Mouse (Mus musculus) kidney, embryonic 14.5 days (tissue): ENCODE measurements around the gene Man2b1. TPM values are rescaled to one million over a fixed set of nuclear protein-coding genes. Genes with fewer than 3 reads are reported as not detected.
"Not testable (repeated sequence)": the region's sequence is repeated elsewhere in the genome, so short reads cannot be mapped to it uniquely, and the experiment has no call there.

Experiments
- ATAC-seq: fragments of 200-750 bp; cut with Nextera tagmentation; 2 replicates; pipeline ENCODE4 v1.8.0; 2017; ENCODE audit warnings: moderate number of reproducible peaks, mild to moderate bottlenecking, moderate TSS enrichment, moderate library complexity; ENCODE audit not compliant: low FRiP score, low TSS enrichment
- H3K27ac ChIP-seq: fragments of 300-500 bp; sonication (generic); 2 replicates; pipeline ENCODE4 v1.5.1; 2014; ENCODE audit warnings: low read depth, mild to moderate bottlenecking, low read length, moderate library complexity, mixed read lengths
- H3K27me3 ChIP-seq: fragments of 300-500 bp; sonication (generic); 2 replicates; pipeline ENCODE4 v1.6.1; 2014; ENCODE audit warnings: mild to moderate bottlenecking, low read length; ENCODE audit not compliant: control insufficient read depth, insufficient read depth
- H3K36me3 ChIP-seq: fragments of 300-500 bp; sonication (generic); 2 replicates; pipeline ENCODE4 v1.6.1; 2014; ENCODE audit warnings: low read length, mixed read lengths; ENCODE audit not compliant: control insufficient read depth, insufficient read depth
- H3K4me1 ChIP-seq: fragments of 300-500 bp; sonication (generic); 2 replicates; pipeline ENCODE4 v1.6.1; 2014; ENCODE audit warnings: low read length, mixed read lengths; ENCODE audit not compliant: control insufficient read depth, insufficient read depth
- H3K4me2 ChIP-seq: fragments of 300-500 bp; sonication (generic); replicated peaks from 2 replicates; pipeline ENCODE4 v1.6.1; 2014; ENCODE audit warnings: low read depth, mild to moderate bottlenecking, low read length
- H3K4me3 ChIP-seq: fragments of 300-500 bp; sonication (generic); 2 replicates; pipeline ENCODE4 v1.5.1; 2014; ENCODE audit warnings: mild to moderate bottlenecking, low read length
- H3K9ac ChIP-seq: fragments of 300-500 bp; sonication (generic); 2 replicates; pipeline ENCODE4 v1.6.1; 2014; ENCODE audit warnings: low read depth, mild to moderate bottlenecking, low read length, moderate library complexity
- H3K9me3 ChIP-seq: fragments of 300-500 bp; sonication (generic); 2 replicates; pipeline ENCODE4 v1.6.1; 2016; ENCODE audit warnings: low read length; ENCODE audit not compliant: control insufficient read depth
- WGBS: fragments of 180-500 bp; shearing (Covaris S2); extraction: QIAGEN DNeasy Blood & Tissue Kit; methylation state at CpG from one replicate; pipeline ENCODE4 v1.1.7; 2014; 5-methylcytosine and 5-hydroxymethylcytosine counted together
- microRNA-seq: library from miRNA; unstranded; fragments of <30 nt; microRNA quantifications from one replicate; pipeline ENCODE4, GENCODE M21; 2016
- polyA plus RNA-seq: library from polyadenylated mRNA; unstranded; fragments of >200 nt; fragmentation: Nextera tagmentation; extraction: Ambion mirVana; gene quantifications from 2 replicates; pipeline ENCODE4 v1.2.1, GENCODE M21; 2014

Man2b1 gene
- polyA plus RNA-seq, 1 experiment from 2014 or later: 33.9 TPM

DNA sequence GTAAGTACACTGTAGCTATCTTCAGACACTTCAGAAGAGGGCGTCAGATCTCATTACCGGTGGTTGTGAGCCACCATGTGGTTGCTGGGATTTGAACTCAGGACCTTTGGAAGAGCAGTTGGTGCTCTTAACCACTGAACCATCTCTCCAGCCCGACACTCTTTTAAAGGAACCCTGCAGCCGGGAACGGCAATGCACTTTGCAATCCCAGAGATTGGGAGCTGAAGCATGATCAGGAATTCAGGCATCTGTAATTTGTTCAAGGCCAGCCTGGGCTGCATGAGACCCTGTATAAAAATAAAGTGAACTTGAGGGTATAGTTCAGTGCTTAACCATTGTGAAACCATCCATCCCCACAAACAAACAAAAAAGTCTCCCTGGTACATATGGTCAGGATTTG, 37.2 kb downstream of the Man2b1 start:
- H3K27ac ChIP-seq, H3K4me1 ChIP-seq, ATAC-seq, H3K4me3 ChIP-seq, H3K36me3 ChIP-seq, H3K9me3 ChIP-seq, H3K27me3 ChIP-seq, H3K9ac ChIP-seq, H3K4me2 ChIP-seq: not testable (repeated sequence)
- 80% methylated on average over 5 of the region's 5 CpGs for WGBS

- Histone ChIP-seq H3K9me3 (no peaks in the 10 kb centered on the region), H3K27me3 (no peaks in the 10 kb centered on the region), H3K4me3 (no peak within 1 kb of the TSS), H3K4me2 (no peak within 1 kb of the TSS), H3K36me3 (no peaks in the 10 kb centered on the region), H3K27ac (no peak within 1 kb of the TSS), H3K9ac (no peak within 1 kb of the TSS), H3K4me1 (no peaks in the 10 kb centered on the region)
- ATAC-seq: no peak
- WGBS: 68% methylated on average over 3 of the region's 3 CpGs
Observed at GRCm38 (mm10) chr8:85122995-85123394, 39.9 kb downstream of the Man2b1 start, which contains the start of gene Zfp791. Zfp791 (minus strand) TSS chr8:85123095.

GRCm38 (mm10) chr8:85123691-85124090, 40.6 kb downstream of the Man2b1 start:
- H3K27ac ChIP-seq: no peak overlapping the region
- 90% methylated on average over 8 of the region's 8 CpGs for WGBS
- no peak overlapping the region for H3K9ac ChIP-seq
- no peaks in the 10 kb centered on the region for H3K9me3 ChIP-seq
- H3K36me3 ChIP-seq: no peaks in the 10 kb centered on the region
- no peaks in the 10 kb centered on the region for H3K27me3 ChIP-seq
- no peak overlapping the region for H3K4me2 ChIP-seq
- no peaks in the 10 kb centered on the region for H3K4me1 ChIP-seq
- no peak overlapping the region for H3K4me3 ChIP-seq
- no peak for ATAC-seq

DNA sequence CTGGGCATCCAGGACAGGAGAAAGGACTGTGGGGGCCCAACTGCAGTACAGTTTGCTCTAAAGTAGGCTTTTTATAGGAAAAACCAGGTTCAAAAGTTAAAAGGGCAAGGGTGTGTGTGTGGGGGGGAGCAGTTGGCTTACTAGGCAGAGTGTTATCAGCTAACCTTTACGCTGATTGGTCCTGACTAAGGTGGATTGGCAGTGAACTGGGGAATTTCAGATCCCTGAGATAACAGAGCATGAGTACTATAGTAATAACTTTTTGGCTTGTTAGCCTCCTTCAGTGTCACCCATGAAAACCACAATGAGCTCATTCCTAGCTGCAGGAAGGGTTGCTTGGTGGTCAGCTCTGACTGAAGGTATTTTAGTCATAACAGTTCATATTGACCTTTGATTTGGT, 49.3 kb downstream of the Man2b1 start:
- 86% methylated on average over 1 of the region's 1 CpGs for WGBS
- no peaks in the 10 kb centered on the region for H3K4me1 ChIP-seq
- no peak overlapping the region for H3K9ac ChIP-seq

DNA sequence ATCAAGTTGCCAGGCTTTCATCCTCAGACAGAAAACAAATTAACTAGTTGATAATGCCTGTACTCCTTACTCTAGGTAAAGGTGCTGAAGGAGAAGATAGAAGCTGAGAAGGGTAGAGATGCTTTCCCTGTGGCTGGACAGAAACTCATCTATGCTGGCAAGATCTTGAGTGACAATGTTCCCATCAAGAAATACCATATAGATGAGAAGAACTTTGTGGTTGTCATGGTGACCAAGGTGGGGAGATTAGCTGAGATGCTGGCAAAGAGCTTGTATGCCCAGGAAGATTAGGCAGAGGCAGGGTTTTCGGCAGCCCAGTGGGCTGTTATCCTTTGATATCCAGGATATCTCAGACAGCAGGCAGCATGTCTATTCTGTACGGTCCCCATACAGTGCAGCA, 52.6 kb downstream of the Man2b1 start:
- not testable (repeated sequence) for H3K4me2 ChIP-seq, H3K9me3 ChIP-seq, H3K36me3 ChIP-seq, H3K4me1 ChIP-seq, H3K27ac ChIP-seq, ATAC-seq, H3K4me3 ChIP-seq, H3K9ac ChIP-seq, H3K27me3 ChIP-seq
- 86% methylated on average over 2 of the region's 2 CpGs for WGBS

More for the DNA sequence above, 49.3 kb downstream of the Man2b1 start:
- H3K4me2 ChIP-seq: no peak overlapping the region
- no peak overlapping the region for H3K4me3 ChIP-seq
- H3K36me3 ChIP-seq: no peaks in the 10 kb centered on the region
- H3K27me3 ChIP-seq: no peaks in the 10 kb centered on the region
- no peak overlapping the region for H3K27ac ChIP-seq
- ATAC-seq: no peak
- no peaks in the 10 kb centered on the region for H3K9me3 ChIP-seq

- no peak for ATAC-seq
- no peaks in the 10 kb centered on the region for H3K27me3 ChIP-seq
- WGBS: 87% methylated on average over 4 of the region's 4 CpGs
- H3K4me3 ChIP-seq: no peak overlapping the region
- H3K27ac ChIP-seq: no peak overlapping the region
- H3K36me3 ChIP-seq: no peaks in the 10 kb centered on the region
- H3K9me3 ChIP-seq: peaks cover 7% of the 10 kb centered on the region; the same call in 1 of the 2 replicates
- H3K4me1 ChIP-seq: no peaks in the 10 kb centered on the region
- no peak overlapping the region for H3K9ac ChIP-seq
- no peak overlapping the region for H3K4me2 ChIP-seq
Observed at GRCm38 (mm10) chr8:85142516-85142915, 59.4 kb downstream of the Man2b1 start.

Small RNA genes within 50 kb of the gene (microRNA-seq; reads per million reads assigned to microRNA genes)
- gene Gm23388: 1.7 reads per million
- gene Mir7070: 0.84 reads per million

Other genes starting within 250 kb of the Man2b1 start
- 124 and 125 TPM in 2 replicates for gene Rad23a, start 242.6 kb upstream of the Man2b1 start, polyA plus RNA-seq
- gene Calr, start 236.3 kb upstream of the Man2b1 start, polyA plus RNA-seq: 758 and 944 TPM in 2 replicates
- gene Farsa, start 226.3 kb upstream of the Man2b1 start, polyA plus RNA-seq: 90.4 and 105 TPM in 2 replicates
- gene Syce2, start 211.2 kb upstream of the Man2b1 start, polyA plus RNA-seq: 73.0 and 98.4 TPM in 2 replicates
- gene Gcdh, start 189.3 kb upstream of the Man2b1 start, polyA plus RNA-seq: 28.6 and 43.3 TPM in 2 replicates
- gene Klf1, start 181.3 kb upstream of the Man2b1 start, polyA plus RNA-seq: 1.2 and 1.7 TPM in 2 replicates
- gene Dnase2a, start 174.7 kb upstream of the Man2b1 start, polyA plus RNA-seq: 10.8 and 12.1 TPM in 2 replicates
- gene Mast1, start 145.9 kb upstream of the Man2b1 start, polyA plus RNA-seq: 0.21 and 0.35 TPM in 2 replicates
- 0.16 TPM in 1 of 2 replicates, not detected in the other for gene Rtbdn, start 136.3 kb upstream of the Man2b1 start, polyA plus RNA-seq
- not detected in 2 replicates for gene Gm49661, start 113.8 kb upstream of the Man2b1 start, polyA plus RNA-seq
- 965 and 1,048 TPM in 2 replicates for gene Prdx2, start 113.7 kb upstream of the Man2b1 start, polyA plus RNA-seq
- gene Rnaseh2a, start 113.5 kb upstream of the Man2b1 start, polyA plus RNA-seq: 143 and 154 TPM in 2 replicates
- gene Junb, start 104.6 kb upstream of the Man2b1 start, polyA plus RNA-seq: 7.3 and 10.0 TPM in 2 replicates
- gene Hook2, start 92.7 kb upstream of the Man2b1 start, polyA plus RNA-seq: 14.6 and 18.7 TPM in 2 replicates
- gene Best2, start 68.7 kb upstream of the Man2b1 start, polyA plus RNA-seq: not detected in 2 replicates
- gene Asna1, start 58.0 kb upstream of the Man2b1 start, polyA plus RNA-seq: 109 and 180 TPM in 2 replicates
- 163 and 211 TPM in 2 replicates for gene Trir, start 56.4 kb upstream of the Man2b1 start, polyA plus RNA-seq
- gene Tnpo2, start 46.4 kb upstream of the Man2b1 start, polyA plus RNA-seq: 15.6 and 19.7 TPM in 2 replicates
- 24.4 and 29.6 TPM in 2 replicates for gene Fbxw9, start 23.2 kb upstream of the Man2b1 start, polyA plus RNA-seq
- gene Gm5741, start 15.3 kb upstream of the Man2b1 start, polyA plus RNA-seq: 1.1 TPM in 1 of 2 replicates, not detected in the other
- gene Dhps, start 11.5 kb upstream of the Man2b1 start, polyA plus RNA-seq: 74.4 and 85.8 TPM in 2 replicates
- gene Wdr83os, start 2.5 kb upstream of the Man2b1 start, polyA plus RNA-seq: 161 and 174 TPM in 2 replicates
- gene Wdr83, start 2.0 kb upstream of the Man2b1 start, polyA plus RNA-seq: 43.4 and 44.9 TPM in 2 replicates
- 1.3 and 1.6 TPM in 2 replicates for gene Zfp791, start 39.8 kb downstream of the Man2b1 start, polyA plus RNA-seq
- gene Cks1brt, start 68.7 kb downstream of the Man2b1 start, polyA plus RNA-seq: not detected in 2 replicates
- gene Olfr371, start 142.7 kb downstream of the Man2b1 start, polyA plus RNA-seq: not detected in 2 replicates
- gene Orc6, start 216.4 kb downstream of the Man2b1 start, polyA plus RNA-seq: 136 and 170 TPM in 2 replicates
- 108 and 137 TPM in 2 replicates for gene Vps35, start 216.5 kb downstream of the Man2b1 start, polyA plus RNA-seq